Mouse (Mus musculus): ENCODE results near the gene Mrpl37. TPM values are rescaled to one million over a fixed set of nuclear protein-coding genes. Genes with fewer than 3 reads are reported as not detected.

The Mrpl37 gene
- polyA plus RNA-seq, 2 experiments: 104 to 105 TPM

DNA sequence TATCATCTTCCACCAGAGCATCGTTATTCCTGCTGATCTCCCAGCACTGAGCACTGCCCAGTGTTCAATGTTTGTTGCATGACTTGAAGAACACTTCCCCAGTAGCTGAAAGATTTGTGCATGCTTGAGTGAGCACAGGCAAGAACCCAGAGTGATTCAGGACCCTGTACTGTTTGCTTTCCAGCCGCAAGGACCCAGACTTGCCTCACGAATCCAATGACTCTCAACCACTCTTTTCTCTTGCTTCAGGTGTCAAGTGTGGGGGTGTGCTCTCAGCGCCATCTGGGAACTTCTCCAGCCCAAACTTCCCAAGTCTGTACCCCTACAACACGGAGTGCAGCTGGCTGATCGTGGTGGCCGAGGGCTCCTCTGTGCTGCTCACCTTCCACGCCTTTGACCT, 35.6 kb upstream of the Mrpl37 start:
- no peak overlapping the region for H3K4me3 ChIP-seq (replicated peaks; ENCODE audit: low read length)
- no peak overlapping the region for H3K27ac ChIP-seq (replicated peaks; ENCODE audit: low read depth, low read length)
- H3K4me2 ChIP-seq (replicated peaks; ENCODE audit: low read depth, low read length, severe bottlenecking): no peak overlapping the region
- peaks cover 5% of the 10 kb centered on the region for H3K4me1 ChIP-seq (ENCODE audit: control insufficient read depth, insufficient read depth, low read length)
- DNase-seq (ENCODE audit: low spot score) (no peak), ATAC-seq (ENCODE audit: low FRiP score, low read depth) (no peak)
- no peaks in the 10 kb centered on the region for H3K9me3 ChIP-seq (ENCODE audit: control insufficient read depth, low read length)
- WGBS: 62% methylated on average over 8 of the region's 8 CpGs
- H3K27me3 ChIP-seq (ENCODE audit: control insufficient read depth, insufficient read depth, low read length): no peaks in the 10 kb centered on the region
- TF ChIP-seq POLR2A (IDR thresholded peaks at IDR 0.05; ENCODE audit: borderline replicate concordance, extremely low read depth, insufficient read depth, insufficient read length): no peak
- H3K36me3 ChIP-seq (ENCODE audit: control insufficient read depth, insufficient read depth, low read length): no peaks in the 10 kb centered on the region
- no peak overlapping the region for H3K9ac ChIP-seq (ENCODE audit: low read depth, low read length, severe bottlenecking)

DNA sequence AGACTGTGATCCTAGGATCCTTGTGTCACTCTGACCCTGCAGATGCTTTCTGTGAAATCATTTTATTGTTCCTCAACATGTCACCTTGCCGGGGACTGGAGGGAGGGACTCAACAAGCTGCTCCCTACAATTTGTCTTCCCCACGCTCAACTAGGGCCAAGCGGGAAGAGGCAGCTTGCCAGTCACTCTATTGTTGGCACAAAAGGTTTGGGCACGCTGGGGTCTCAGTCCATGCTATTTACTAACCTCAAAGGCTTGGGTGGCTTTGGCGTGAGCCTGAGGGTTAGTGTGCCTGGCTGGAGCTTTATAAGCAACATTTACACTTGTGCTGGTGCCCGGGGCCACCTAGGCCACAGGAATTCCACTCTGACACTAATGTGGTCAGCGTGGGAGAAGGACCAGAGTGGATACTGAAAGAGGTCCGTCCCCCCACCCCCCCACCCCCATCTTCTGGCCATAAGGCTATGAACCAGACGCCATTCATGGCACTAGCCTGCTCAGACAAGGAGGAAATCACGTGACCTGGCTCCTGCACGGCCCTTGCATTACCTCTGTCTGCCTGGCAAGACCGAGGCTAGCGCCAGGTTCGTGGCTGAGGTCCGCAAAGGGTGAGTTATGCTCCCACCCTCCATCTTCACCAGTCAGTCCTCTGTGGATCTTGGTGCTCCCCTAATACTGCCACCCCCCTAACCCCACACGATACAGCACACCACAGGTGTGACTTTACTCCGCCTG, 32.3 kb upstream of the Mrpl37 start:
- no peak overlapping the region for H3K27ac ChIP-seq (replicated peaks; ENCODE audit: low read depth, low read length)
- TF ChIP-seq POLR2A (IDR thresholded peaks at IDR 0.05; ENCODE audit: borderline replicate concordance, extremely low read depth, insufficient read depth, insufficient read length): no peak

DNA sequence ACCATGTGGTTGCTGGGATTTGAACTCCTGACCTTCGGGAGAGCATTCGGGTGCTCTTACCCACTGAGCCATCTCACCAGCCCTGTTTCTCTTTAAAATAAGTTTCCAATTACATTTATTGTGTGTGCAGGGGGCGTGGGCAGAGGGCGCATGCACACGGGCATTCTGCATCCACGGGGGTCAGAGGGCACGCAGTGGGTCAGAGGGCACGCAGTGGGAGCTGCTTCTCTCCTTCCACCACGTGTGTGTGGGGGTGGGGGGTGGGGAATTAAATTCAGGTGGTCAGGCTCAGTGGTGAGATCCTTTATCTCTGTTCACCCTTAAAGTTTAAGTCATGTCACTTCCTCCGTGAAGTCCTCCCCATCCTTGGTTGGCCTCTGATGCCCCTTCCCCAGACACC, 31.7 kb upstream of the Mrpl37 start:
- Histone ChIP-seq H3K4me1 (ENCODE audit: control insufficient read depth, insufficient read depth, low read length) (peaks cover 14% of the 10 kb centered on the region), H3K4me3 (replicated peaks; ENCODE audit: low read length) (no peak overlapping the region), H3K27ac (replicated peaks; ENCODE audit: low read depth, low read length) (no peak overlapping the region), H3K9me3 (ENCODE audit: control insufficient read depth, low read length) (no peaks in the 10 kb centered on the region), H3K36me3 (ENCODE audit: control insufficient read depth, insufficient read depth, low read length) (no peaks in the 10 kb centered on the region), H3K4me2 (replicated peaks; ENCODE audit: low read depth, low read length, severe bottlenecking) (no peak overlapping the region), H3K9ac (ENCODE audit: low read depth, low read length, severe bottlenecking) (no peak overlapping the region), H3K27me3 (ENCODE audit: control insufficient read depth, insufficient read depth, low read length) (no peaks in the 10 kb centered on the region)
- no peak for TF ChIP-seq POLR2A (IDR thresholded peaks at IDR 0.05; ENCODE audit: borderline replicate concordance, extremely low read depth, insufficient read depth, insufficient read length)
- no peak for ATAC-seq (ENCODE audit: low FRiP score, low read depth)
- WGBS: 56% methylated on average over 10 of the region's 10 CpGs
- DNase-seq (ENCODE audit: low spot score): no peak

More for the DNA sequence above, 32.3 kb upstream of the Mrpl37 start:
- no peak overlapping the region for H3K4me3 ChIP-seq (replicated peaks; ENCODE audit: low read length)
- ATAC-seq (ENCODE audit: low FRiP score, low read depth) (no peak; the same call in 1 of the 2 replicates), DNase-seq (ENCODE audit: low spot score) (no peak)
- no peaks in the 10 kb centered on the region for H3K27me3 ChIP-seq (ENCODE audit: control insufficient read depth, insufficient read depth, low read length)
- H3K36me3 ChIP-seq (ENCODE audit: control insufficient read depth, insufficient read depth, low read length): no peaks in the 10 kb centered on the region
- no peaks in the 10 kb centered on the region for H3K9me3 ChIP-seq (ENCODE audit: control insufficient read depth, low read length)
- WGBS: 65% methylated on average over 17 of the region's 17 CpGs
- peaks cover 14% of the 10 kb centered on the region for H3K4me1 ChIP-seq (ENCODE audit: control insufficient read depth, insufficient read depth, low read length)
- no peak overlapping the region for H3K9ac ChIP-seq (ENCODE audit: low read depth, low read length, severe bottlenecking)
- no peak overlapping the region for H3K4me2 ChIP-seq (replicated peaks; ENCODE audit: low read depth, low read length, severe bottlenecking)

DNA sequence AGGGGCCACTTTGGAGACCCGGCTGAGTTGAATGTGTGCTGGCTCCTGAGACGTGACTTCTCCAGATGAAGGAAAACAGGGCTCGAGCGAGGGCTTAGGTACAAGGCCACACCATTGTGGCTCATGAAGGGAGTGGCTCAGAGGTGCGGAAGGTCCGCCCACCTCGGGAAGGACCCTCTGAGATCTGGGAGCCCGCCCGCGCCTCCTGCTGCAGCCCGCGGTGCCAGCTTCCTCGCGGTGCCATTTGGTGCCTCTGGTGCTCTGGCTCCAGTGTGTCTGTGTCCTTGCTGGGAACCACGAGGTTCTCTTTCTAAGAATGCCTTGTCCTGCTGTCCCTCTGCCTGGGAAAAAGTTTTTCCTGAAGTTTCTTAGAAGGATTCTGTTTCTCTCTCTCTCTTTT, 31.2 kb upstream of the Mrpl37 start:
- Histone ChIP-seq H3K9ac (ENCODE audit: low read depth, low read length, severe bottlenecking) (no peak overlapping the region), H3K9me3 (ENCODE audit: control insufficient read depth, low read length) (no peaks in the 10 kb centered on the region), H3K27me3 (ENCODE audit: control insufficient read depth, insufficient read depth, low read length) (no peaks in the 10 kb centered on the region), H3K36me3 (ENCODE audit: control insufficient read depth, insufficient read depth, low read length) (no peaks in the 10 kb centered on the region), H3K4me3 (replicated peaks; ENCODE audit: low read length) (no peak overlapping the region), H3K4me2 (replicated peaks; ENCODE audit: low read depth, low read length, severe bottlenecking) (no peak overlapping the region), H3K27ac (replicated peaks; ENCODE audit: low read depth, low read length) (no peak overlapping the region), H3K4me1 (ENCODE audit: control insufficient read depth, insufficient read depth, low read length) (peaks cover 14% of the 10 kb centered on the region)
- DNase-seq (ENCODE audit: low spot score) (no peak), ATAC-seq (ENCODE audit: low FRiP score, low read depth) (no peak)
- 38% methylated on average over 15 of the region's 15 CpGs for WGBS
- TF ChIP-seq POLR2A (IDR thresholded peaks at IDR 0.05; ENCODE audit: borderline replicate concordance, extremely low read depth, insufficient read depth, insufficient read length): no peak

DNA sequence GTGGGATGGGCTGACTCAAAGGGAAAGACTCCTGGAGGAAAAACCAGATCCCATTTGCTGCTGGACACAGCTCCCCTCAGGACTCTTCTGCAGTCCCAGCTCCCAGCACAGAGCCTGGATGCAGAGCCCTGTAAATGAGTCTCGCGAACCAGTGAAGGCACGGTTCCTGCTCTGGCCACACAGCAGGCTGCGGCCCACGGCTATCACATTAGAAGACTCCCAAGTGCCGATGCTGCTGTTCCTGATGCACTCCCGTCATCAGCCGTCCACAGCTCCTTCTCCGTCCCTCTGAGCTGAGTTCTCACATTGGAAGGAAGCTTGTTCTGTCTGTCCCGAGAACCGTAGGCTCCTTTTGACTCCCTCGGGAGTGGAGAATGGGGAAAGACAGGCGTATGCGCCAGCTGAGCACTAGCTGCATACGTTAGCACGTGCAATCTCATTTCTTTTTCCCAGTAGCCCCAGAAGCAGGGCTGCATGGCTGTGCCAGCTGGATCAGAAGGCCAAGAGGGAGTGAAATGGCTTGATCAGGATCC, 30.2 kb upstream of the Mrpl37 start, which contains the start of gene Cdcp2:
Gene Cdcp2 (plus strand): TSS at position 51 of the 533 bp plus-strand sequence.
- Histone ChIP-seq H3K4me1 (ENCODE audit: control insufficient read depth, insufficient read depth, low read length) (peaks cover 14% of the 10 kb centered on the region), H3K9me3 (ENCODE audit: control insufficient read depth, low read length) (no peaks in the 10 kb centered on the region), H3K27me3 (ENCODE audit: control insufficient read depth, insufficient read depth, low read length) (no peaks in the 10 kb centered on the region), H3K4me3 (replicated peaks; ENCODE audit: low read length) (no peak within 1 kb of the TSS), H3K36me3 (ENCODE audit: control insufficient read depth, insufficient read depth, low read length) (no peaks in the 10 kb centered on the region), H3K4me2 (replicated peaks; ENCODE audit: low read depth, low read length, severe bottlenecking) (no peak within 1 kb of the TSS), H3K27ac (replicated peaks; ENCODE audit: low read depth, low read length) (no peak within 1 kb of the TSS), H3K9ac (ENCODE audit: low read depth, low read length, severe bottlenecking) (0 out of 2 replicates have a peak within 1 kb of the TSS, but pooled peaks have one; percentile 25)
- no peak for TF ChIP-seq POLR2A (IDR thresholded peaks at IDR 0.05; ENCODE audit: borderline replicate concordance, extremely low read depth, insufficient read depth, insufficient read length)
- no peak for DNase-seq (ENCODE audit: low spot score)
- WGBS: 48% methylated on average over 16 of the region's 16 CpGs
- ATAC-seq (ENCODE audit: low FRiP score, low read depth): no peak
